Mouse (Mus musculus) cerebellum, adult 2 months (tissue): Measurements from ENCODE around the gene Nr2e3. TPM values are rescaled to one million over a fixed set of nuclear protein-coding genes. Genes with fewer than 3 reads are reported as not detected.
"Not testable (repeated sequence)": the region's sequence is repeated elsewhere in the genome, so short reads cannot be mapped to it uniquely, and the experiment has no call there.

Experiments
- DNase-seq, 2 experiments: peaks; one replicate each; pipeline ENCODE4 v3.0.0; 2021
- H3K27ac ChIP-seq: fragments of 200-500 bp; 2 replicates; pipeline ENCODE4 v1.5.1; 2012; ENCODE audit warnings: low read length, control low read depth, inconsistent platforms; ENCODE audit not compliant: insufficient read depth
- H3K27me3 ChIP-seq: fragments of 200-500 bp; 2 replicates; pipeline ENCODE4 v1.6.1; 2012; ENCODE audit warnings: inconsistent platforms, mild to moderate bottlenecking, low read length, moderate library complexity; ENCODE audit not compliant: control insufficient read depth, insufficient read depth
- H3K4me1 ChIP-seq: fragments of 200-500 bp; 2 replicates; pipeline ENCODE4 v1.6.1; 2011; ENCODE audit warnings: low read length; ENCODE audit not compliant: control insufficient read depth, insufficient read depth
- H3K4me3 ChIP-seq: fragments of 200-500 bp; replicated peaks from 2 replicates; pipeline ENCODE3; 2011; ENCODE audit warnings: mild to moderate bottlenecking, low read depth, low read length, control low read depth; ENCODE audit not compliant: insufficient read depth
- CTCF ChIP-seq: fragments of 200-500 bp; IDR thresholded peaks from 2 replicates; pipeline ENCODE4 v1.5.1; 2011; ENCODE audit warnings: low read depth, mild to moderate bottlenecking, control low read depth, low read length, moderate library complexity, borderline replicate concordance; ENCODE audit not compliant: insufficient read depth
- POLR2A ChIP-seq: fragments of 200-500 bp; IDR thresholded peaks from 2 replicates; pipeline ENCODE4 v1.6.1; 2011; ENCODE audit warnings: low read length, control low read depth, borderline replicate concordance; ENCODE audit not compliant: insufficient read depth
- WGBS: fragments of 180-500 bp; shearing (Covaris S2); methylation state at CpG from one replicate; pipeline ENCODE4 v1.1.7; 2018; 5-methylcytosine and 5-hydroxymethylcytosine counted together
- polyA plus RNA-seq: library from polyadenylated mRNA; depleted of rRNA; stranded (reverse); fragments of >200 nt; gene quantifications from 2 replicates; pipeline ENCODE4 v1.2.3, GENCODE M21; 2012

Gene Nr2e3
- polyA plus RNA-seq, 1 experiment, result not detected

DNA sequence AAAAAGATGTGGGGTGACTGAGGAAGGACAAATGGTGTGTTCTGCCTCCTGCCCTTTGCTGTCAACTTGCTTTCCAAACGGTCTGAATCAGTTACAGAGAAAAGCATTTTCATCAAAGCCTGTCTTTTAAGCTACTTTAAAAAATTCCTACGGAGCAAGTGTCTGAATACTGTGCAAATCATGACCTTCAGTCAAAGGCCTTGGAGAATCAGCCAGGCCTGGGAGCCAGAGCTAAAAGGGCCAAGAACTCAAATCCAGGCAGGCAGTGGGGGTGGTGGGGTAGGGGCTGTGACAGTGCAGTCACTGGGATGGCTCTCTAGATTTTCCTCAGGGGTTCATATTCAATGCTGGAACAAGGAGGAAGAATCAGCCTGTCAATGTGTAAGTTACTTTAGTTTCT, 20.7 kb upstream of the Nr2e3 start:
- DNase-seq, result no peak
- TF ChIP-seq POLR2A (no peak), CTCF (no peak)
- no peaks in the 10 kb centered on the region for H3K4me1 ChIP-seq
- H3K27me3 ChIP-seq, result no peaks in the 10 kb centered on the region
- no peak overlapping the region for H3K4me3 ChIP-seq
- H3K27ac ChIP-seq, result no peak overlapping the region
- WGBS, result 61% methylated on average over 2 of the region's 2 CpGs

DNA sequence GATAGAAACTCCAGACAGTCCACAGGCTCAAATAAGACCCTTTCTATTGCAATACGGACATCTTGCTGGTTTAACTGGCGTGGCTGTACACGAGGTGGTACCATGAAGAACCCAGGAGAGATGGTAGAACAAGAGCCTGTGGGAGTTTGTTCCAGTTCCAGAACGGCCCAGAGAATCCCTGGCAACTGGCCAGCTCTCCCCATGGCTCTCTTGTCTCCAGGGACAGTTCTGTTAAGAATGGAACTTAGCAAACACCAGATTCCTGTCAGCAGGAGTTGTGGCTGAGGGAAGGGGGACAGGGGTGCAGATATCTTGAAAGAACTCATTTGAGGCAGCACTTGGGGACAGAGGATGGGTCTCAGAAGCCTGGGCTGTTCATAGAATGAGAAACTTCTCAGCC, 10.8 kb upstream of the Nr2e3 start:
- Histone ChIP-seq H3K27me3 (no peaks in the 10 kb centered on the region), H3K4me3 (no peak overlapping the region), H3K27ac (no peak overlapping the region), H3K4me1 (no peaks in the 10 kb centered on the region)
- DNase-seq, result no peak
- WGBS, result 46% methylated on average over 4 of the region's 4 CpGs
- TF ChIP-seq POLR2A, result no peak
- TF ChIP-seq CTCF, result no peak

DNA sequence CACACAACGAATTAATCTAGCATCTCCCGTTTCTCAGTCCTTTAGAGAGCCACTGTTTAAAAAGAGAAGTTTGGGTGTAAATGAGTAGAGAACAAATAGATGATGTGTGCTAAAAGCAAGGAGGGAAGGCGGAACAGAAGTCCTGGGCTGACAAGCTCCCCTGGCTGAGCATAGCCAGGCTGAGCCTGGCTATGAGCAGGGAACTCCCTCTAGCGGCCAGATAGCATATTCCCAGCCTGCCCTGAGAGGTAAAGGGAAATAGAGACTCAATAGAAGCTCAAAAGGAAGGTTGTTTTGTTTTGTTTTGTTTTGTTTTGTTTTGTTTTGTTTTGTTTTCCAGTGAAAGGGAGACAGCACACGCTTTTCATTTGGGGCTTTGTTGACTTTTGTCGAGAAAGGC, 8.9 kb upstream of the Nr2e3 start:
- H3K4me3 ChIP-seq, result no peak overlapping the region
- H3K4me1 ChIP-seq, result no peaks in the 10 kb centered on the region
- no peak overlapping the region for H3K27ac ChIP-seq
- H3K27me3 ChIP-seq, result no peaks in the 10 kb centered on the region
- 35% methylated on average over 6 of the region's 6 CpGs for WGBS
- TF ChIP-seq CTCF (peak; percentile 74; the same call in 1 of the 2 replicates), POLR2A (no peak)
- peak; percentile 46 to 57 for DNase-seq

DNA sequence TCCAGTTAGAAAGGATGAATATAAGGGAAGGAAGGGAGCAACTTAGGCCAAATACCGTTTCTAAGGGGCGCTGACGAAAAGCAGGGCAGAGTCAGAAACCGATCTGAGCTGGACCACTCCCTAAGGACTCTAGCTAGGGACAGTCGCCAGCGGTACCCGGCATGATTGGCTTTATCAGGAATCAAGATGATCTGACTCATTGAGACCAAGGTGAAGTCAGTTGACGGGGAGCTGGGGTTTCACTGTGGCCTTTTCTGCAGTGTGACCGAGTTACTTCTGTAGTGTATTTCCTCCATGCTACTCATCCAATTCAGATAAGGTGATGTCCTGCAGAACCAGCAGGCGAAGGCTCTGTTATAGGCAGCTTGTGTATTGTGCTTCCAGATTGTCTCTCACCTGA, 4.6 kb upstream of the Nr2e3 start:
- Histone ChIP-seq H3K4me3 (no peak overlapping the region), H3K27ac (no peak overlapping the region), H3K27me3 (no peaks in the 10 kb centered on the region), H3K4me1 (peaks cover 3% of the 10 kb centered on the region; the same call in 1 of the 2 replicates)
- TF ChIP-seq CTCF (no peak), POLR2A (no peak)
- no peak for DNase-seq
- 84% methylated on average over 10 of the region's 10 CpGs for WGBS

DNA sequence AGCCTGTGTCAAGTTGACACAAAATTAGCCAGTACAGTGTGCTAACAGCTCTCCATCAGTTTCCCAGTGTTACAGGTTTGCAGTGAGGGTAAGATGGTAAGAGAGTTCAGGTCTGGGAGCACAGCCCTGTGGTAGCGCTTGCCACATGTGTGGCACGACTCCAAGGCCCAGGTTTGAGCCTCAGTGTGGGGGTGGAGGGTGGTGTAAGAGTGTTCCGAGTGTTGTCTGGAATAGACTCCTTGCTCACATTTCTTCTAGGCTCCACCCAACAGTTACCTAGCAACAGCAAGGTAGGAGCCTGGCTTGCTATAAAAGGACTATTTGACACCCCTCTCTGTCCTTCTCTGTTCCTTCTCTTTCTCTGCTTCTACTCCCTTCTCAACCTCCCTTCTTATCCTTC, 3.9 kb upstream of the Nr2e3 start:
- Histone ChIP-seq H3K27ac (no peak overlapping the region), H3K4me1 (peaks cover 3% of the 10 kb centered on the region; the same call in 1 of the 2 replicates), H3K27me3 (no peaks in the 10 kb centered on the region), H3K4me3 (no peak overlapping the region)
- WGBS, result 61% methylated on average over 3 of the region's 3 CpGs
- no peak for DNase-seq
- TF ChIP-seq POLR2A, result no peak
- no peak for TF ChIP-seq CTCF

DNA sequence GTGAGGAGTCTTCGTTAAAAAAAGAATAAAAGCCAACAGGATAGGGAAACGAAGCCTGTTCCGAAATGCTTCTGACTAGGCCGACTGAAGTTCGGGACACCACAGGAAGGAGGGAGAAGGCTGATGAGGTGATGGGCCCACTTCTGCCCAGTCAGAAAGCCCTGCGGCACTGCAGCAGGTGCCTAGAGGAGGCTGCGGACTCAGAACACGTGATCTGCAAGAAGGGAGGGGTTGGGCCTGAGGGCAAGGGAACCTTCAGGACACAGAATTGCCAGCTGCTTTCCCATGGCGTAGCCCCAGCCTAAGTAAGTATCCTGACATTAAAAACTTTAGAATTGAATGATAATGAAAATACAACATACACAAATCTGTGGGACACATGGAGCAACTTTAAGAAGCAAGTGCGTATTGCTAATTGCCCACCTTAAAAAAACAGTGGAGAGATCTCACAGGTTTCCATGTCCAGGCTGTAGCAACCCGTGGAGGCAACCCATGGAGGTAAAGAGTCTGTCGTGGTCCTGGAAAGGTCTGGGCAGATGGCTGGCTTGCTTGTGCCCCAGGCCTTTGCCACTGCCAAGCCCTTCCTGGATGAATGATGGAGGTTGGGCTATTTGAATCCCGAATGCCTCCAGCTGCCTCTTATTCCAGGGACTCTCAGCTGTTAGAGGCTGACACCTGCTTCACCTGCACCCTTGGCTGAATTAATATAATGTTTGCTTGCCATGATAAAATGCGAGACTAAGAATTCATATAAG, 919 bp upstream of the Nr2e3 start:
- H3K4me3 ChIP-seq, result no peak overlapping the region
- 51% methylated on average over 14 of the region's 14 CpGs for WGBS

DNA sequence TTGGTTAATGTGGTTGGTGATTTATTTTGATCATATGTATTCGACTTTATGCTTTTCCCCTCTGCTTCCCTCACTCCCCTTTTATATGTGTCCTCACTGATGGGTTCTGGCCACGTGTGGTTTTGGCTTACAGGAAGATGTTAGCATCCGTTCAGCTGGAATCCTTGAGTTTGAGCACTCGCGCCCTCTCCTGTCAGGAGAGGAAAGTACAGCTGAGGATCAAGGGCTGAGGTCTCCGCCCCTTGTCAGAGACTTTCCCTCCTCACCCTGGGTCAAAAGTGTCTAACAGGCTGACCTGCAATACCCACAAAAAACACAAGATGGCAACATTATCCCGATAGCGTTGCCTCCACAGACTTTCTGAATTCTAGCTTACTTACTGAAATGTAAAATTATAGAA, 1.2 kb downstream of the Nr2e3 start:
- no peak for TF ChIP-seq POLR2A
- peak; percentile 62 for TF ChIP-seq CTCF
- Histone ChIP-seq H3K4me1 (peaks cover 3% of the 10 kb centered on the region; the same call in 1 of the 2 replicates), H3K4me3 (no peak overlapping the region), H3K27me3 (no peaks in the 10 kb centered on the region), H3K27ac (no peak overlapping the region)
- WGBS, result 4% methylated on average over 8 of the region's 8 CpGs
- peak; percentile 58 to 59 for DNase-seq

More for the DNA sequence above, 919 bp upstream of the Nr2e3 start:
- no peaks in the 10 kb centered on the region for H3K27me3 ChIP-seq
- no peak overlapping the region for H3K27ac ChIP-seq
- peak; percentile 17 to 18 for DNase-seq
- peaks cover 3% of the 10 kb centered on the region; the same call in 1 of the 2 replicates for H3K4me1 ChIP-seq
- TF ChIP-seq POLR2A, result no peak
- TF ChIP-seq CTCF, result no peak

DNA sequence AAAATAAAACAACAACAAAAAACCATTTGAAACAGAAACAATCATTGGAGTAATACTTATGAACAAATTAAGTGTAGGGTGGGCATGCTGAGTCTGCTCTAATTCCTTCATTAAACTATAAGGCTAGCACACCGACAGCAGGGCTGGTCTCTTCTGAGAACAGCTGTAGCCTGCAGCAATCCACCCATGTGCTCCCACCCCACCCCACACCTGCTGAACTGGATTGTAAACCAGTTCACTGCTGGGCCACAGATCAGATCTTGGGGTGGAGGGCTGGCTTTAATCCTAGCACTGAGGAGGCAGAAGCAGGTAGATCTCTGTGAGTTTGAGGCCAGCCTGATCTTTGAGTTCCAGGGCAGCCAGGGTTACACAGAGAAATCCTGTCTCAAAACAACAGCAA, 2.3 kb downstream of the Nr2e3 start:
- not testable (repeated sequence) for H3K27me3 ChIP-seq, H3K27ac ChIP-seq, H3K4me3 ChIP-seq, H3K4me1 ChIP-seq, DNase-seq
- WGBS, result 66% methylated on average over 1 of the region's 1 CpGs
